Mouse (Mus musculus) embryonic facial prominence, embryonic 15.5 days (tissue): Measurements from ENCODE around the gene Irf2bpl. TPM values are rescaled to one million over a fixed set of nuclear protein-coding genes. Genes with fewer than 3 reads are reported as not detected.

Experiments
- ATAC-seq: fragments of 200-750 bp; cut with Nextera tagmentation; 2 replicates; pipeline ENCODE4 v1.8.0; 2017; ENCODE audit warnings: low read depth, moderate TSS enrichment; ENCODE audit not compliant: insufficient number of reproducible peaks, low FRiP score, low TSS enrichment
- H3K27ac ChIP-seq: fragments of 300-500 bp; sonication (generic); replicated peaks from 2 replicates; pipeline ENCODE4 v1.5.1; 2015; ENCODE audit warnings: mild to moderate bottlenecking, inconsistent platforms
- H3K27me3 ChIP-seq: fragments of 300-500 bp; sonication (generic); 2 replicates; pipeline ENCODE4 v1.6.1; 2015; ENCODE audit warnings: inconsistent platforms
- H3K36me3 ChIP-seq: fragments of 300-500 bp; sonication (generic); 2 replicates; pipeline ENCODE4 v1.6.1; 2015; ENCODE audit warnings: mild to moderate bottlenecking, inconsistent platforms
- H3K4me1 ChIP-seq: fragments of 300-500 bp; sonication (generic); 2 replicates; pipeline ENCODE4 v1.6.1; 2015; ENCODE audit warnings: inconsistent platforms
- H3K4me2 ChIP-seq: fragments of 300-500 bp; sonication (generic); replicated peaks from 2 replicates; pipeline ENCODE4 v1.6.1; 2015; ENCODE audit warnings: mild to moderate bottlenecking, inconsistent platforms
- H3K4me3 ChIP-seq: fragments of 300-500 bp; sonication (generic); replicated peaks from 2 replicates; pipeline ENCODE4 v1.5.1; 2015; ENCODE audit warnings: mild to moderate bottlenecking, inconsistent platforms
- H3K9ac ChIP-seq: fragments of 300-500 bp; sonication (generic); 2 replicates; pipeline ENCODE4 v1.6.1; 2015; ENCODE audit warnings: inconsistent platforms
- H3K9me3 ChIP-seq: fragments of 300-500 bp; sonication (generic); replicated peaks from 2 replicates; pipeline ENCODE4 v1.6.1; 2016; ENCODE audit warnings: inconsistent platforms
- WGBS: fragments of 180-500 bp; shearing (Covaris S2); methylation state at CpG from one replicate; pipeline ENCODE4 v1.1.7; 2015; 5-methylcytosine and 5-hydroxymethylcytosine counted together
- polyA plus RNA-seq: library from polyadenylated mRNA; unstranded; fragments of >200 nt; fragmentation: Nextera tagmentation; extraction: Ambion mirVana; gene quantifications from 2 replicates; pipeline ENCODE4 v1.2.1, GENCODE M21; 2015

The Irf2bpl gene
- polyA plus RNA-seq, 1 experiment from 2014 or later: 50.6 TPM

DNA sequence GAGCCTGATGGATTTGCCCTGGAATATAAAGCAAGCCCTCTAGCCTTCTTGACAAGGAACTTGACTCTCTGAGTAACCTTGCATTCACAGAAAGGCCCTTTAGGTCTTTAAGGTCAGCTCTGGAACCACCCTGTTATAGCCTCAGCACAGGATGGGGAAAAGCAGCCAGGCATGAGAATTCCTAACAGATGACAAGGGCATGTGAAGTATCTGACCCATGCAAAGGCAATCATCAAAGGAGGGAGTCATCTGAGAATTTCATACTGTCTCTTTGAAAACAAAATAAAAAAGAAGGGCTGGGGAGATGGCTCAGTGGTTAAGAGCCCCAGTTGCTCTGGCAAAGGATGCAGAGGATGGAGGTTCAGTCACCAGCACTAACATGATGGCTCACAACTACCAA, 33.3 kb downstream of the Irf2bpl start:
- no peaks in the 10 kb centered on the region for H3K36me3 ChIP-seq
- H3K4me3 ChIP-seq: no peak overlapping the region
- ATAC-seq: no peak
- no peak overlapping the region for H3K9ac ChIP-seq
- H3K27ac ChIP-seq: no peak overlapping the region
- no peaks in the 10 kb centered on the region for H3K27me3 ChIP-seq
- no peaks in the 10 kb centered on the region for H3K9me3 ChIP-seq
- no peak overlapping the region for H3K4me2 ChIP-seq
- H3K4me1 ChIP-seq: peaks cover 30% of the 10 kb centered on the region

DNA sequence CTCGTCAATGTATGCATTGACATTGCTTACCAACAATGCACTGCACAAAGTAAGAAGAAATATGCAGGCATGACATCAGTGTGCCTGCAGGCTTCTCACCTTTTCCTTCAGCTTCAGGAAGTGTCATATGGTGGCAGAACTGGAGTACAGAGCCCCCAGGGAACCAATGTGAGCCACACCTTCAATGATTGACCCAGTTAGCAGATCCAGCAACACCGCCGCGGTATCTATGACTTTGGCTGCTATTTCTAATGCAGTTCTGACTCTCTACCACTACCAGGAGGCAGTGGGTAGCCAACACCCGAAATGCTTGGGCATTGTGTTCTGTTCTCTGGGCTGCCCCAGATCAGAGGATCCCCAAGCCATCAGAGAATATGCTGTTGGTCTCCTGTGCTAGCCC, 33.9 kb downstream of the Irf2bpl start:
- H3K27me3 ChIP-seq: no peaks in the 10 kb centered on the region
- no peak overlapping the region for H3K4me3 ChIP-seq
- no peak overlapping the region for H3K27ac ChIP-seq
- H3K4me2 ChIP-seq: no peak overlapping the region
- H3K9ac ChIP-seq: no peak overlapping the region
- peaks cover 26% of the 10 kb centered on the region for H3K4me1 ChIP-seq
- H3K9me3 ChIP-seq: no peaks in the 10 kb centered on the region
- no peak for ATAC-seq
- H3K36me3 ChIP-seq: no peaks in the 10 kb centered on the region
- 74% methylated on average over 5 of the region's 5 CpGs for WGBS

DNA sequence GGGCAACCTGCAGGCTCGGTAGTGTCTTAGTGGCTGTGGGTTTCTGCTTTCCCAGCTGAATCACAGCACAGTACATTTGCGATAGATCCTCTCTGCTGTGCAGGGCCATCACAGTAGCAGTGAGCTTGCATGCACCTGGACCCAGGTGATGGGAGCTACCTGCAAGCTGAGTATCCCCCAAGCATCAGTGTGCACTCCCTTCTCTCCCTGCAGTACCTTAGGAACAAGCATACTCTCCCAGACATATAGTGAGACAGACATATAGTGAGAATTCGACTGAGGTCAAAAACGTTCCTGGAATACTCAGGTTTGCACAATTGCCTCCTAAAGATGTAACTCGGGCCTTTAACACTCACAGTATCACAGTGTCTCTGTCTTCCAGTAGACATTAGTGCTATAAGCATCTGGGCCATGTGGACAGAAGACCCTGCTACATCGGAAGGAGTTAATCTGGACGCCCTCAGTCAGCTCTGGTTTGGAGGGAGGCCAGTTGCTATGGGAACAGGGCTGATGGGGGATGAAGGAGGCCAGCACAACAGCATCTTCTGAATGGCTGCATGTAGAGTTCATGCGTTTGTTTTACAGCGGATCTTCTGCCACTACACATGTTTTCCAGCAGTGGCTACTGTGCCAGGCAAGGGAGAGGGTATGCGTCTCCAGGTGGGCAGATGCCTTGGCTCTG, 34.5 kb downstream of the Irf2bpl start:
- H3K4me2 ChIP-seq: no peak overlapping the region
- no peaks in the 10 kb centered on the region for H3K9me3 ChIP-seq
- no peak for ATAC-seq
- H3K4me3 ChIP-seq: no peak overlapping the region
- no peaks in the 10 kb centered on the region for H3K36me3 ChIP-seq
- H3K4me1 ChIP-seq: peaks cover 20% of the 10 kb centered on the region
- no peak overlapping the region for H3K27ac ChIP-seq
- no peak overlapping the region for H3K9ac ChIP-seq
- 60% methylated on average over 10 of the region's 10 CpGs for WGBS
- no peaks in the 10 kb centered on the region for H3K27me3 ChIP-seq

DNA sequence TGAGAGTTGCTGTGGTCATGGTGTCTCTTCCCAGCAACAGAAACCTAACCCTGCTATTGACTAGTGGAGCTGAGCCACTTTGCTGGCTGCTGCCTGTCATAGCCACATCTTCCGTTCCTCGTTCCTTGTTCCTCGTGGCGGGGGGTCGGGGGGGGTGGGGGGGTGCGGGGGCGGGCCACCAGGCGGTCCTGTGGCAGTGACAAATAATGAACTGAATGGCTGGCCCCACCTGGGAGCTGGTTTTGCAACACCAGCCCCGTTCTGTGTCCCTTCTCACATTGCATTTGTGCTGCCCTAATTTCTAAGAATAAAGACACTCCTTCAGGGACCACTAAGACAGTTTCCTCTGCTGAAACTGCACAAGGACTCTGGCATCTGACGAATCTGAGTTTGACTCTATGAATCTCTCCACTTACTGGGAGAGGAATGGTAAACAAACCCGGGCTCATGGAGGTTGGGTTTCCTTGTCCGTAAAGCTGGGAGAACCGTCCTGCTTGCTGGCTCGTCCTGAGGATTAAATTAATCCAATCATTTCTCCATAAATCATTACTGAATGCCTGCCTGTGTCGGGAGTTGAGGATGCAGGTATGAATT, 41.6 kb downstream of the Irf2bpl start:
- Histone ChIP-seq H3K9me3 (no peaks in the 10 kb centered on the region), H3K4me2 (no peak overlapping the region), H3K27me3 (no peaks in the 10 kb centered on the region), H3K4me1 (0 out of 2 replicates have a peak, but pooled peaks cover 9% of the 10 kb centered on the region), H3K36me3 (no peaks in the 10 kb centered on the region), H3K9ac (no peak overlapping the region), H3K4me3 (no peak overlapping the region), H3K27ac (no peak overlapping the region)
- 16% methylated on average over 15 of the region's 15 CpGs for WGBS
- no peak for ATAC-seq

DNA sequence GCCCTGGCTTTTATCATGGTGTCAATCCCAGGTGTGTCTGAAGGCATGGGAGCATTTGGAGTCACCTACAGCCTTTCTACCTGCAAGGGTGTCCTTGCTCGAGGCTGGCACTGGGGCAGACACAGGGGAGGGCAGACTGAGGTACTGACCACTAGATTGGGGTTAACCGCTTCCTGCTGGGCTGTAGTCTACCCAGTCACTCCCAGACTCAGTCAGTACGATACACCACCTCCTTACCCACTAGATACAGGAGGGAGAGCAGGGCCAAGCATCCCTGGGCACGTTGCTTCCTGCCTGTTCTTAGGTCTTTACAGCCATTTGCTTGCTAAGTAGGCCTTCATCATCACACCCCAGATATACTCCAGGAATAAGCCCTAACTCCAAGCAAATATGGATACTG, 44.1 kb downstream of the Irf2bpl start:
- no peaks in the 10 kb centered on the region for H3K36me3 ChIP-seq
- H3K9me3 ChIP-seq: no peaks in the 10 kb centered on the region
- no peaks in the 10 kb centered on the region for H3K27me3 ChIP-seq
- 67% methylated on average over 4 of the region's 4 CpGs for WGBS
- ATAC-seq: no peak
- H3K9ac ChIP-seq: no peak overlapping the region
- H3K4me2 ChIP-seq: no peak overlapping the region
- no peak overlapping the region for H3K27ac ChIP-seq
- H3K4me1 ChIP-seq: peaks cover 17% of the 10 kb centered on the region
- no peak overlapping the region for H3K4me3 ChIP-seq

DNA sequence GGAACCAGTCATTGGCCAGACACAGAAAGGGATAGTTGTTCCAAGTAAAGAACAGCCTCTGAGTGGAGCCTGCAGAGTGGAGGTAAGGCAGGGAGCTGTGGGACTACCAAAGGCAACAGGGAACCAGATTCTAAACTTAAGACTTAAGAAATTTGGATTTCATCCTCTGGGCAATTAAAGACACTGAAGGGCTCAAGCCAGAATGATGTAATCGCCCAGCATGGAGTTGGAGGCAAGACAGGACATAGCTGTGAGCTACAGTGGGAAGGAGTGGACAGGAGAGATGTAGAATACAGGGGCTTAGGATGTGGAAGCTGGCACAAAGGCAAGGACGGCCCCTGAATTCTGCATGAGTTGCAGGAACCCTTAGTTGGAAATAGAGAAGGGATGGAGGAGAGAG, 46.4 kb downstream of the Irf2bpl start:
- Histone ChIP-seq H3K27me3 (no peaks in the 10 kb centered on the region), H3K27ac (no peak overlapping the region), H3K4me2 (no peak overlapping the region), H3K4me1 (peaks cover 30% of the 10 kb centered on the region), H3K4me3 (no peak overlapping the region), H3K36me3 (no peaks in the 10 kb centered on the region), H3K9me3 (no peaks in the 10 kb centered on the region), H3K9ac (no peak overlapping the region)
- no peak for ATAC-seq
- 66% methylated on average over 2 of the region's 2 CpGs for WGBS

DNA sequence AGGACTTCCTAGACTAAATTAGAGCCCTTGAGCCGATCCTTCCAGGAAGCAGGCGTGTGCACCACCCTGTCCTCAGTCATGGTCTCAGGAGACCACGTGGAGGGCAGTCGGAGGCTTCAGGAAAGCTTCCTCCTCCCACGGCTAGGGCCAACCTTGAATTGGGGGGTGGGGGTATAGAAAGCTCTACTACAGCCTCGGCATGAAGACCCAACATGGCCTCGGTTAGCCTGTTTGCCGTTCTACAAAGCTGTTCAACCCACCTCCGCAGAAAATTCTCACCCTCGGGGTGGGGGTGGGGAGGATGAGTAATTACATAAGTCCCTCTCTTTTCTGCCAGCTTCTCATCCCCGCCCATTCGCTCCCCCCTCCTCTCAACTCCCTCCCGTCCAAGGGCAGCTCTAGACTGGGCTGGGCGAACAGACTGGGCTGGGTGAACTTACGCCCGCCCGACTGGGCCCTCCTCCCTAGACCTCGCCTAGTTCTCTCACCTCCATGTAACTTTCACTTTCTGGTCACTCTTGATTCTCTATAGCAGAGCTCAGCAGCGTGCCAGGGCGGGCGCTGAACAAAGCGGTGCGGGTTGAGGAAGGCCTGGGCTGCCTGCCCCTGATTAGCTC, 48.1 kb downstream of the Irf2bpl start:
- Histone ChIP-seq H3K9me3 (no peaks in the 10 kb centered on the region), H3K27me3 (no peaks in the 10 kb centered on the region), H3K4me2 (peak overlapping the region; percentile 45), H3K4me1 (peaks cover 46% of the 10 kb centered on the region), H3K36me3 (no peaks in the 10 kb centered on the region), H3K4me3 (peak overlapping the region; percentile 19; the same call in 1 of the 2 replicates), H3K27ac (peak overlapping the region; percentile 83), H3K9ac (no peak overlapping the region; the same call in 1 of the 2 replicates)
- WGBS: 25% methylated on average over 23 of the region's 23 CpGs
- peak; percentile 80 for ATAC-seq

DNA sequence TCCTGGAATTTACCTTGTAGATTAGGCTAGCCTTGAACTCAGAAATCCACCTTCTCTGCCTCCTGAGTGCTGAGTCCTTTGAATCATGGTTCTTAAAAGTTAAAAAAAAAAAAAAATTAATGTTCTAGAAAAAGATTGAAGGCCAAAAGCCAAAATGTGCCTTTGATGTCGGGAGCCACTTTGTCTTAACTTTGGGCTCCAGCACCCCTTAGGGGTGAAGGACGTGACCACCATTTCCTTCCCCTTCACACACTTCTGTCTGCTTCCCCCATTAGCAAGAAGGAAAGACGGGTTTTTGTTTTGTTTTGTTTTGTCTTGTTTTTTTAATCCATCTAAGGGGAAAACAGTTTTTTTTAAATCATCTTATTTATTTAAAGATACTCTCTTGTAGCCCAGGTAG, 48.7 kb downstream of the Irf2bpl start:
- H3K4me1 ChIP-seq: peaks cover 47% of the 10 kb centered on the region
- no peak overlapping the region for H3K9ac ChIP-seq
- no peak overlapping the region for H3K4me3 ChIP-seq
- 85% methylated on average over 3 of the region's 3 CpGs for WGBS
- no peak for ATAC-seq
- H3K27ac ChIP-seq: peak overlapping the region; percentile 83
- no peaks in the 10 kb centered on the region for H3K36me3 ChIP-seq
- no peaks in the 10 kb centered on the region for H3K27me3 ChIP-seq
- H3K9me3 ChIP-seq: no peaks in the 10 kb centered on the region
- H3K4me2 ChIP-seq: no peak overlapping the region

DNA sequence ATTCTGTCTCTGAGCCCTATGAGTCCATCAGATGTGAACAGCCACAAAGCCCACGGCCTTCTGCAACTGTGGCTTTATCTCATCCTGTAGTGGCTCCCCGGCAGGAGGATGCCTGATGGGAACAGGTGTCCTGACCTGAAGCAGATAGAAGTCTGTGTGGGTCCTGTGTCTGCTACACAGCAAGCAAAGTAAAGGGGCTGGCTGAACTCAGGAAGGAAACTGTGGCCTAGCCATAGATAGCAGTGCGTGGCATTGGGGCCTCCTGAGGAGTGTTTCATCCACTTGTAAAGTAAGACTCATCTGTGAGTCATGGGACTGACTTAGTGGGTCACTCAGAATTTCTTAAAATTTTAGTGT, 50.2 kb downstream of the Irf2bpl start:
- Histone ChIP-seq H3K36me3 (no peaks in the 10 kb centered on the region), H3K4me3 (no peak overlapping the region), H3K27me3 (no peaks in the 10 kb centered on the region), H3K27ac (peak overlapping the region; percentile 73), H3K4me1 (peaks cover 61% of the 10 kb centered on the region), H3K9me3 (no peaks in the 10 kb centered on the region), H3K9ac (no peak overlapping the region), H3K4me2 (no peak overlapping the region)
- no peak for ATAC-seq
- WGBS: 72% methylated on average over 3 of the region's 3 CpGs

DNA sequence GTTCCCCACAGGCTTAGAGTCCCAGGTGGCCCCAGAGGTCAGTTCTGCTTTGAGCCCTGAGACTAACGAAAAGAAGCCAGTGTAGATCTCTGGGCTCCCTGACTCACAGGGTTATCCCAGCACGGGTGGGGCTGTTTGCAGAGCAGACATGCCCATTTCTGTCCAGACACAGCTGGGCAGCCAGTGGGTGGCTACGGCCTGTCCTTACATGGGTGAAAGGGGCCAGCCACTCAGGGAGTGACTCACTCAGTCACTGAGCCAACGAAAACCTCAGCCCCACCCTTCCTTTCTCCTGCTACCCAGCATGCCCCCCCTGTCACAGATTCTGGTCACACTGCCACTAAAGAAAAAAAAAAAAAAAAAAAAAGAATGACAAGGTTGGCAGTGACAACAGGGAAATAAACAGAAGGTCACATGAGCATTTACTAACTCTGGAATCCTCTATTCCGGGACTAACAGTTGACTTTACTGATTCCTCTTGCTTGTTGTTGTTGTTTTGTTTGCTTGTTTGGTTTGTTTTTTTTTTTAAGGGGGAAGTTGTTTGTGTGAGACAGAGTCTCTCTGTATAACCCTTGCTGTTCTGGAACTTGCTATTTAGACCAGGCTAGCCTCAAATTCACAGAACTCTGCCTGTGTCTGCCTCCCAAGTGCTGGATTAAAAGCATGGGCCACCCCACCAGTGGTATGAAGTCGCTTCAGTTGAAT, 50.7 kb downstream of the Irf2bpl start:
- H3K9ac ChIP-seq: no peak overlapping the region
- WGBS: 42% methylated on average over 6 of the region's 6 CpGs
- H3K27ac ChIP-seq: peak overlapping the region; percentile 73
- 0 out of 2 replicates have a peak, but pooled peaks have one; percentile 26 for ATAC-seq
- H3K4me3 ChIP-seq: no peak overlapping the region
- H3K4me1 ChIP-seq: peaks cover 58% of the 10 kb centered on the region
- H3K4me2 ChIP-seq: no peak overlapping the region
- no peaks in the 10 kb centered on the region for H3K27me3 ChIP-seq
- H3K36me3 ChIP-seq: no peaks in the 10 kb centered on the region
- no peaks in the 10 kb centered on the region for H3K9me3 ChIP-seq

DNA sequence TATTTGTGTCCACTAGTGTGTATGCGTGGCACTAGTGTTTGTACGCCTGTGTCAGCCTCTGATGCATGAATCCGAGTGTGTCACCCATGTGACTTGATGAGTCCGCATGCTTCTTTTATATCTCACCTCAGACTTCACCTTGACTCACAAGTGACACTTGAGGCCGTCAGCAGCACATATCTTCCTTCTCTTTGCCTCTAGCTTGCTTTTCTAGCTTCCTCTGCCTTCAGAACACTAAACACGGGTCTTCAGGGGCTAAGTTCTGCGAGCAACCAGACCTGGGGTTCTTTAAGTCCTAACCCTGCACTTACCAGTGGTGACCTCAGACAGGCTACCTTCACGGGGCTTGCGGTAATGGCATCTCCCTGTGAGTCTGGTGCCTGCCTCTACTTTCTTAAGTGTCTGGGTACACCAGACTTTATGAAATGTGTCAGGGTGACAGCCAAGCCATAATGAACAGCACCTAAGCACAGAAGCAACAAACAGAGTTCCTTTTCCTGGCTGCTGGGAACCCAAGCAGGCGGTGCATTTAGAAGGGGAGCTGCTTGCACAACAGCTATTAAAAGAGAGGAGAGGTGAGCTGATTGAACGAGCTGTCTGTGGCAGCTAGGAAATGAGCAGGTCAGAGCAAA, 51.9 kb downstream of the Irf2bpl start:
- peaks cover 53% of the 10 kb centered on the region for H3K4me1 ChIP-seq
- H3K27ac ChIP-seq: peak overlapping the region; percentile 73
- 66% methylated on average over 11 of the region's 11 CpGs for WGBS
- H3K4me2 ChIP-seq: peak overlapping the region; percentile 38; the same call in 1 of the 2 replicates
- no peaks in the 10 kb centered on the region for H3K9me3 ChIP-seq
- ATAC-seq: no peak
- no peaks in the 10 kb centered on the region for H3K27me3 ChIP-seq
- no peak overlapping the region for H3K9ac ChIP-seq
- H3K4me3 ChIP-seq: no peak overlapping the region
- no peaks in the 10 kb centered on the region for H3K36me3 ChIP-seq
